Mouse (Mus musculus): ENCODE results near the gene Tspan17.
"Not testable (repeated sequence)": the region's sequence is repeated elsewhere in the genome, so short reads cannot be mapped to it uniquely, and the experiment has no call there.

The Tspan17 gene

GRCm38 (mm10) chr13:54765281-54766191, 23.6 kb upstream of the Tspan17 start:
- DNase-seq, result peak; percentile 67 to 73

DNA sequence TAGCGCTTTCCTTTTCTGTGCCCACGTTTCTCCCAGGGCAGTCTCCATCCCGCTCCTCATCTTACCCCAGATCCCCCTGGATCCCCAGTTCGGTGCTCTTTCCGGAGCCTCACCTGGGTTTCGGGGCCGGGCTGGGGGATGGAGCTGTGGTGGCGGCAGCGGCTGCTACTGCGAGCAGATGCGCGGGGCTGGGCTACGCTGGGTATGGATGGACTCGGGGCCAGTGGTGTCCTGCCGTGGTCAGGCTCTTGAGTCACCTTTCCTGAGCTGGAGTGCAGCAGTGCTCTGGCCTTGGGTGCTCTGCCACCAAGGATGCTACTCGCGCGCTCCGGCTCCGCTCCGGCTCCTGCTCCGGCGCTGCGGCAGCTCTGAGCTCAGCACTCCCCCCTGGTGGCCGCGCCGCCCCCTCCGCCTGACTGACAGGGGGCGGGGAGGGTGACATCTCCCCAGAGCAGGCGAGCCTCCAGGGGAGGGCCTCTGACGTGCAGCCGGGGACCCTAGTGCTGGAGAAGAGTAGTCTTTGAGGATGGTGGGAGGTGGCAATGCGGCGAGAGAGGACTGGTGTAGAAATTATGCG, 22.9 kb upstream of the Tspan17 start, which contains the start of gene Sncb:
TSS of gene Sncb (minus strand) at position 404 of the 577 bp plus-strand sequence.
- DNase-seq, result peak; percentile 89 to 93

- DNase-seq, result no peak
Observed at GRCm38 (mm10) chr13:54767012-54767411, 22.2 kb upstream of the Tspan17 start.

DNA sequence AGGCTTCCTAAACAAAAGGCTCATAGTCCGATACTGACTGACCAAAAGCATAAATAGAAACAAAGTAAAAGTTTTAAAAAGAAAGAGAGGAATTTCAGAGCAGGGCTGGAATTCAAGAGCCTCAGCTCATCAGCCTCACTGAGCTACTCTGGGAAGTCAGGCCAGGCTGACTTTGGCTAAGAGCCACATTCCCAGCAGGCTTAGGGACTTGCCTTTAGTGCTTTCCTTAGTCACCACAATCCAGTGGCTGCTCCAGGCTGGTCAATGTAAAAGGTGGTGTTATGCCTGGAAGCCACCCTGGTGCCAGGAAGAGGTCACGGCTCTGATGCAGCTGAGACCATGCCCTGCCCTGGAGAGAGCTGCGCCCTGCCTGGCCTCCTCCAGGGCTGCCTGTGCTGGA, 8.6 kb upstream of the Tspan17 start:
- peak; percentile 83 for DNase-seq

DNA sequence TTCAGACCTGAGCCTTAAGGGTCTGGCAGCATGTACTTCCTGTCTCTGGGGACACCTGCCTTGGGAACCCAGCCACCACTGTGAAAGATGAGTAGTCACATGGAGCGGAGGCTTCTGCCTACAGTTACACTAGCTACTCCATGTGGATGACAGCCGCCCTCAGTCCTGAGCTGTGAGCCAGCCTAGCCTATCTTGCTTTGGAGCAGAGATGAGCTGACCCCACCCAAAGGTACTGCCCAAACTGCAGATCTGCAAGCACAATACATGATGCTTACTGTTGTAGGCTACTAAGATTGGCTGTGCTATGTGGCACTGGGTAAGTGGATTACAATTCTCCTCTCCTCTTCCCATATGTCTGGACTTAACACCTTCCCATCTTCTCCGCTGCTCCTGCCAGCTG, 8.1 kb upstream of the Tspan17 start:
- no peak for DNase-seq

DNA sequence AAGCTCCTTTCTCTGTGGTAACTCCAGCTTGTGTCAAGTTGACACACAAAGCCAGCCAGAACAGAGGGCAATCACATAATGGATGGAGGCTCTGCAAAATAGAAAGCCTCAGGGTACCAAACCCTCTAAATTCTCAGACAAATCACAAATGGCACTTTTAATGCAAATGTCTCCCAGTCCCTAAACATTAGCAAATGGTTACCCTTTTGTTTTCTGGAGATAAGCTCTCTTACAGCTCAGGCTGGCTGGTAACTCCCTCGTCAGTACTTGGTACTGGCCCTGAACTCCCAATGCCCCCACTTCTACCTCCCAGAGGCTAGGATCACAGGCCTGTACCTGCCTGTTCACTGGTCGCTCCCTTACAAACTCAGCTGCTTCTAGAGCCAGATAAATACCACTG, 5.9 kb upstream of the Tspan17 start:
- no peak for DNase-seq

GRCm38 (mm10) chr13:54783698-54784097, 5.5 kb upstream of the Tspan17 start, which contains the start of gene Eif4e1b:
Eif4e1b (plus strand) TSS chr13:54783998.
- DNase-seq, result no peak

DNA sequence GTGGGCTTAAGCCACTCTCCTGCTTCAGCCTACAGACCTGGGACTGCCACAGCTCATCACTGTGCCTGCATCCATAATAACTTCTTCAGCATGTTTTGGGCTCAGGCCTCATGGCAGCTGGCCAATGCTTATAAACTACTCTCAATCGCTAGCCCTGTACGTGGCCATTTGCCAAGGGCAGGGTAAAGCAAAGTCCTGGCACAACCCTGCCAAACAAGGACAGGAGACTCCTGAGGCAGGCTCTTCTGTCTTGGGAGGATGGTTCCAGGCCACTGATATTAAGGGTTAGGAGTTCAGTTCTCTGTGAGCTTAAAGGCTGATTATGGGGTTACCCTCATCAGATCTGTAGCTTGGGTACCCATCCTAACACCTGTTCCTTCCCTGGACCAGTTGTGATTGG, 1.6 kb upstream of the Tspan17 start:
- DNase-seq, result not testable (repeated sequence)

GRCm38 (mm10) chr13:54789561-54790397, 602 bp downstream of the Tspan17 start:
- peak; percentile 74 to 76 for DNase-seq

DNA sequence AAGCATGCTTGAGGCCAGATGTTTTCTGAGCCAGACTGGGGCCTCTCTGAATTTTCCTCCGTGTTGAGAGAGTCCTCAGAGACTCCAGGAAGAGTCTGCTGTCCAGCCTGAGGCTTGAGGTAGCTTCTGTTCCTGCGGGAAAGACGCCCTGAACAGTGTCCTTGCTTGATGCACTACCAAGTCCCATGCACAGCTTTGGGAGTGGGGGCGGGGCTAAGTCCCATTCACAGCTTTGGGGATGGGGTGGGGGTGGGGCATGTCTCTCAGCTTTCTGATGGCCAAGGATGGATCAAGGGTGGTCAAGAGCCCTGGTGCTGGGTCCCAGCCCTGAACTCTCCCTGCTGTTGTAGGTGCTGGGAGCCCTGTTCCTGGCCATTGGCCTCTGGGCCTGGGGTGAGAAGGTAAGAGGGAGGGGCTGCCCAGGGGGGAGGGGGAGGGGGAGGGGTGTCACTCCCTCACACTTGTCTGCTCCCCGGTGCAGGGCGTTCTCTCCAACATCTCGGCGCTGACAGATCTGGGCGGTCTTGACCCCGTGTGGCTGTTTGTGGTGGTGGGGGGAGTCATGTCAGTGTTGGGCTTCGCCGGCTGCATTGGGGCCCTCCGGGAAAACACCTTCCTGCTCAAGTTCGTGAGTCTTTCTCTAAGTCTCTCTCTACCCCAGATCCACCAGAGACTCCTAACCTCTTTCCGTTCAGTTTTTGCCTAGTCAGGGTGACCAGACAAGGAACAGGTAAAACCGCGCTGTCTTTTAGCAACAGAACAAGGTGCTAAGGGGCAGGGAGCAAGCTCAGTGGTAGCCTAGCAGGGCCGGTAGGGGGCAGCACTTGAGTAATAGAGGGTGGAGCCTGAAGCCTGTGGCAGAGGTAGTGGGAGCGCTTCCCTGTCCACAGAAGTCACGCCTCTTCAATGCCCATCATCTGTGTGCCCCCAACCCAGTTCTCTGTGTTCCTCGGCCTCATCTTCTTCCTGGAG, 3.4 kb downstream of the Tspan17 start:
- peak; percentile 49 to 57 for DNase-seq

DNA sequence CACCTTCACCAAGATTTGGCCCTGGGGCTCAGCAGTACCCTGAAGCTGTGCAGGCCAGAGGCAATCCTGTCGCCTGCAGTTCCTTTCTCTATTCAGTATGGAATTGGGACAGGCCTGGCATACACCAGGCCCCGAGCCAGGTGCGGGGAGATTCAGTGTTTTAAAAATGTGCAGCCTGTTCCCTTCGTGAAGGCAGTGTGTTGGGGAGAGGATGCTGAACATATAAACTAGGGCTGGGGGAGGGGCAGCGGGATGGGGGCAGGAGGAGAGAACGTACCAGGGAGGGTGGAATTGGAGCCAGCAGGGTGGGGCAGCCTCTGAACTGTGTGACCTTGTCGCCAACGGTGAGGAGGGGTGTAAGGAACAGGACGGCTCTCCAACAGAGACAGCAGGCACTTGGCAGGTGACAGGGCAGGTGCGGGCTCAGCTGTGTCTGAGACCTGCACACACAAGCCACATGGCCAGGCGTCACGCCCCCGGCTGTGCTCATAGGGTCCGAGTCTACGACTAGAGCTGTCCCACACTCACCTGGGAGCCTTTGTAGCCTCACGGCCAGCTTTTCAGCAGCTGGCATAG, 4.9 kb downstream of the Tspan17 start:
- no peak for DNase-seq

GRCm38 (mm10) chr13:54794843-54795242, 5.7 kb downstream of the Tspan17 start:
- DNase-seq, result no peak

DNA sequence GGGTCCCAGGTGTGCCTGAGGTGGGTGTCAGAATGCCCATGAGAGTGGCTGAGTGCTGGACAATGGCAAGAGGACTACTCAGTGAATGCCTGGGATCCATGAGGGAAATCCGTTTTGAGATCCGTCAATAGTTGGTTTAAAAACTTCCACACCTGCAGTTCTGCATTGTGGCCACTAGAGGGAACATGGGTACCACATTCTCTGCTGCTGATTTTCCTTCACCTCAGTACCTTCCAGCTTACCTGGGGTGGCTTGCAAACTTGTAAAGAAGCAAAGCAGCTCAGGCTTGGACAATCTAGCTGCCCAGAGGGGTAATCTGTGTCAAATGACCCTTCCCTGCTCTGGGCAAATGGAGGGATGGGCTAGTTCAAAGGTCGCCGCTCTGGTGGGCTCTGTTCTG, 8.2 kb downstream of the Tspan17 start:
- peak; percentile 58 to 64 for DNase-seq

DNA sequence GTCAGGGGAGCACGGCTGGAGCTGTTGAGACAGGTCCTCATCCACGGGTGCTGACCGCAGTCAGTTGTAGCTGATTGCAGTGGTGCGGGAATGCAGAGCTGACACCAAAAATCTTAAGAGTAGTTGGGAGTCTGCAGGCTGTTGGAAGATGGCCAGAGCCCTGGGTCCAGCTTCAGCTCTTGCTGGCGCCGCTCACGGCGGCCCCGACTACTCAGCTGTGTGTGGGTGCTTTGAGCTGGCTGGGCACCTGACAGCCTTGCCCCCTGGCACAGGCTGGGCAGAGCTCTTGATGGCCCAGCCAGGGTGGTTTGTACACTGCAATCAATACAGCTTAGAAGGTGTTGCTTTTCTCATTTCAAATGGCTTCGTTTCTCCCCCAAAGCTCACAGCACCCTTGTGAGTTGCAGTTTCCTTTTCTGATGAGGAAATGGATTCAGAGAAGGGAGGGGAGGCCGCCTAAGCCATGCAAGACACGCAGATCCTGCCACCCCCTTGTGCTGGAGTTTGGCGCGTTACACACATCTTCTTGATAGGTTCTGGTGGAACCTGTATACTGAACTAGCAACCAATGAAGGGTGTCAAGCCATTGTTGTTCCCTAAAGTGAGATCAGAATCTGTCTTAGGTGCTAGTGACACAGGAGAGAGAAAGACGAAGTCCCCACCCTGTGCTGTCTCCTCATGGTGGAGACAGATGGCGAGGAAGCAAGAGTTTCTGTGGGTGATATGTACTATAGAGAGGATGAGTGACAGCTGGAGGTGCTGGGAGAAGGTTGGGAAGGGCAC, 8.9 kb downstream of the Tspan17 start:
- DNase-seq, result no peak

DNA sequence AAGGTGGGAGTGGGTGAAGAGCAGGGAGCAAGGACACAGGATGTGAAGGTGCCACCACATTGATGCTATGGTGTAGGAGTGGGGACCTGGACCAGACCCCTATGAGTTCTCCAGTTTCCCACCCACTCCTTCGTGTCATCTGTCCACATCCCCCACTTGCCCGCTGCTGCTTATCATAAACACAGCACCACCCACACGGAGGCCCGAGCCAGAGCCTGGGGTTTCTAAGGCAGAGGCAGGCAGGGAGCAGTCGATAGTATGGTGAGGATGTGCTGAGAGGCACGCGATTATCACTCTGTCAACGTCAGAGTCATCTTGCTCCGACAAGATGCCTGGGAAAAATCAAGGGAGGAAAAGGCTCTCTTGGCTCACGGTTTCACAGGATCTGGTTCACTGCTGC, 9.6 kb downstream of the Tspan17 start:
- no peak for DNase-seq

DNA sequence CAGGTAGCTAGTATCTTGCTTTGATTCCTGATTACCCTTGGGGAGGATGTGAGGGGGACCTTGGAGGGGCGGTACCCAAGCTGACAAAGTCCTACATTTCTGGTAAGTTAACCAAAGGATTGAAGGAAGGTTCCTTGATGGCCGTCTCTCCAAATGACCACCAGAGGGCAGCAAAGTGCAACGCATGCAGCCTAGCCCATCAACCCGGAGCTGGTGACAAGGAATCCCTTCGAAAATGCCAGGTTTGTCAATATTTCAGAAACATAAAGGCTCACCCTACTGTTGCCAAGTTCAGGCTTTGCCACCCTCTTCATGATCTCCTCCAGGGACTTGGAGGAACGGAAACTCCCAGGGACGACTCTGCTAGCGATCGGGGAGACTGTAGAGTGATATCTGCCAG, 10.5 kb downstream of the Tspan17 start:
- DNase-seq, result peak; percentile 81 to 88

DNA sequence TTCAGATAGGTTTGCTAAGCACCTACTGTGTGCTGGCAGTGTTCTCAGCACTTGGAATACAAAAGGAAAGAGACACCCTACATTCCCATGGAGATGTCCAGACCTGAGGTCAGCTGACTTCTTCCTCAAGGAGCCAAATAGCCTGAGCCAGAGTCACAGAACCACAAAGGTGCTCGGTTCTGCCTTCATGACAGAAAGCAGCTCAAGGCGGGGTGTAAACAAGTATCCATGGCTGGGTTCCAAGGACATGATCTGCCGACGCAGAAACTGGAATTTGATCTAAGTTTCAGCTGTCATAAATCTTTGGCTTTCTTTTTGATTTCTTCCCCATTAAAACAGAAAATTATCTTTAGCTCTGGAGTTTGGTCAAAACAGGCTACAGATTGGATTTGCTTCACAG, 11.0 kb downstream of the Tspan17 start:
- no peak for DNase-seq

GRCm38 (mm10) chr13:54803010-54803409, 13.8 kb downstream of the Tspan17 start:
- DNase-seq, result no peak

GRCm38 (mm10) chr13:54805134-54805838, 16.1 kb downstream of the Tspan17 start:
- DNase-seq, result peak; percentile 67 to 70

DNA sequence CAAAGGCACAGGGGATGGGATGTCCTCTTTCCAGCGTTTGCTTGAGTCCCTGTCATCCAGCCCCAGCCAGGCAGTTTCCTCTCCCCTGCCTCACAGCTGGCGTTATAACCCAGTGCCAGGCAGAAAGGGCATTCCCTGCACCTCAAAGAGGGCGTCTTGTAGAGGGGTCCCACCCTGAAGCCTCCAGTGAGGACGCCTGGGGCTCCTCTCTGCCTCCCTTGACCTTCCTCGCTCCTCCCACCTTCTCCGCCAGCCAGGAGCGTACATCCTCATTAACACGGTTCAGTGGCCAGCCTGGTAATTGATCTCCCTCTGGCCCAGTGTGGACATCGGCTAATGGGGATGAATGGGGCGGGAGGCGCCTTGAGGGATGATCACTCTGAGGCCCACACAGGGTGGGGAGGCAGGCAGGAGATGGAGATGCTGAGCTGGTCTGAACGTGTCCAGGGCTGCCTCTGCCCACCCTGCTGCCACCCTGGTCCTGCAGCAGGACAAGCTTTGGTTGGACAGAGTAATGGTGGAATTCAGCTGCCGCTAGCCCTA, 17.3 kb downstream of the Tspan17 start:
- DNase-seq, result no peak

Measured in cerebellum, postnatal 36 days (tissue).